Mouse (Mus musculus) intestine, embryonic 14.5 days (tissue): Measurements from ENCODE around the gene Ccdc137. TPM values are rescaled to one million over a fixed set of nuclear protein-coding genes. Genes with fewer than 3 reads are reported as not detected.

Experiments
- ATAC-seq: fragments of 200-750 bp; cut with Nextera tagmentation; replicated peaks from 2 replicates; pipeline ENCODE4 v1.8.0; 2017; ENCODE audit warnings: low read depth, moderate number of reproducible peaks, moderate TSS enrichment, moderate library complexity; ENCODE audit not compliant: low FRiP score, low TSS enrichment
- DNase-seq: peaks from one replicate; pipeline ENCODE4 v3.0.0-alpha.2; 2018; ENCODE audit warnings: low spot score
- H3K27ac ChIP-seq: fragments of 300-500 bp; sonication (generic); 2 replicates; pipeline ENCODE4 v1.5.1; 2014; ENCODE audit warnings: low read depth, mild to moderate bottlenecking, control low read depth
- H3K27me3 ChIP-seq: fragments of 300-500 bp; sonication (generic); replicated peaks from 2 replicates; pipeline ENCODE4 v1.6.1; 2014; ENCODE audit warnings: low read length, control low read depth; ENCODE audit not compliant: control insufficient read depth, insufficient read depth
- H3K36me3 ChIP-seq: fragments of 300-500 bp; sonication (generic); 2 replicates; pipeline ENCODE4 v1.6.1; 2014; ENCODE audit warnings: low read length, control low read depth; ENCODE audit not compliant: control insufficient read depth, insufficient read depth
- H3K4me1 ChIP-seq: fragments of 300-500 bp; sonication (generic); replicated peaks from 2 replicates; pipeline ENCODE4 v1.6.1; 2014; ENCODE audit warnings: low read length, control low read depth, mixed read lengths; ENCODE audit not compliant: control insufficient read depth, insufficient read depth
- H3K4me2 ChIP-seq: fragments of 300-500 bp; sonication (generic); 2 replicates; pipeline ENCODE4 v1.6.1; 2014; ENCODE audit warnings: low read length
- H3K4me3 ChIP-seq: fragments of 300-500 bp; sonication (generic); 2 replicates; pipeline ENCODE4 v1.5.1; 2014; ENCODE audit warnings: low read depth, low read length, control low read depth, mixed read lengths
- H3K9ac ChIP-seq: fragments of 300-500 bp; sonication (generic); 2 replicates; pipeline ENCODE4 v1.6.1; 2014; ENCODE audit warnings: mild to moderate bottlenecking, low read length
- H3K9me3 ChIP-seq: fragments of 300-500 bp; sonication (generic); 2 replicates; pipeline ENCODE4 v1.6.1; 2016; ENCODE audit warnings: low read length, control low read depth; ENCODE audit not compliant: control insufficient read depth
- WGBS: fragments of 180-500 bp; shearing (Covaris S2); extraction: QIAGEN DNeasy Blood & Tissue Kit; methylation state at CpG from one replicate; pipeline ENCODE4 v1.1.7; 2014; 5-methylcytosine and 5-hydroxymethylcytosine counted together
- polyA plus RNA-seq: library from polyadenylated mRNA; unstranded; fragments of >200 nt; fragmentation: Nextera tagmentation; extraction: Ambion mirVana; gene quantifications from 2 replicates; pipeline ENCODE4 v1.2.1, GENCODE M21; 2014

Ccdc137 gene
- polyA plus RNA-seq, 1 experiment from 2014 or later, result 31.2 TPM

- ATAC-seq, result no peak
- Histone ChIP-seq H3K4me1 (0 out of 2 replicates have a peak, but pooled peaks cover 3% of the 10 kb centered on the region), H3K27ac (no peak overlapping the region), H3K27me3 (no peaks in the 10 kb centered on the region), H3K4me3 (no peak overlapping the region), H3K9me3 (no peaks in the 10 kb centered on the region), H3K4me2 (no peak overlapping the region), H3K36me3 (peaks cover 34% of the 10 kb centered on the region), H3K9ac (no peak overlapping the region)
- WGBS, result 85% methylated on average over 5 of the region's 5 CpGs
- DNase-seq, result no peak
Measured at GRCm38 (mm10) chr11:120498891-120499290, 41.0 kb downstream of the Ccdc137 start.

GRCm38 (mm10) chr11:120499894-120500293, 42.0 kb downstream of the Ccdc137 start:
- H3K27ac ChIP-seq, result no peak overlapping the region
- no peak overlapping the region for H3K9ac ChIP-seq
- no peak overlapping the region for H3K4me3 ChIP-seq
- no peak for DNase-seq
- WGBS, result 80% methylated on average over 6 of the region's 6 CpGs
- no peaks in the 10 kb centered on the region for H3K27me3 ChIP-seq
- H3K36me3 ChIP-seq, result peaks cover 27% of the 10 kb centered on the region
- H3K9me3 ChIP-seq, result no peaks in the 10 kb centered on the region
- 0 out of 2 replicates have a peak, but pooled peaks cover 3% of the 10 kb centered on the region for H3K4me1 ChIP-seq
- H3K4me2 ChIP-seq, result no peak overlapping the region
- ATAC-seq, result peak; percentile 7; the same call in 1 of the 2 replicates

- Histone ChIP-seq H3K27ac (no peak overlapping the region), H3K27me3 (no peaks in the 10 kb centered on the region), H3K4me3 (no peak overlapping the region), H3K4me1 (0 out of 2 replicates have a peak, but pooled peaks cover 3% of the 10 kb centered on the region), H3K4me2 (no peak overlapping the region), H3K9me3 (no peaks in the 10 kb centered on the region), H3K36me3 (peaks cover 22% of the 10 kb centered on the region), H3K9ac (no peak overlapping the region)
- peak; percentile 65 for ATAC-seq
- WGBS, result 17% methylated on average over 3 of the region's 3 CpGs
- peak; percentile 74 for DNase-seq
Measured at GRCm38 (mm10) chr11:120500357-120500756, 42.4 kb downstream of the Ccdc137 start.

GRCm38 (mm10) chr11:120501018-120501417, 43.1 kb downstream of the Ccdc137 start:
- Histone ChIP-seq H3K27me3 (no peaks in the 10 kb centered on the region), H3K9ac (no peak overlapping the region), H3K27ac (no peak overlapping the region), H3K4me2 (no peak overlapping the region), H3K36me3 (peaks cover 18% of the 10 kb centered on the region), H3K4me1 (0 out of 2 replicates have a peak, but pooled peaks cover 3% of the 10 kb centered on the region), H3K4me3 (no peak overlapping the region), H3K9me3 (no peaks in the 10 kb centered on the region)
- 51% methylated on average over 6 of the region's 6 CpGs for WGBS
- ATAC-seq, result no peak
- no peak for DNase-seq

- H3K27ac ChIP-seq, result no peak overlapping the region
- no peaks in the 10 kb centered on the region for H3K27me3 ChIP-seq
- 84% methylated on average over 4 of the region's 4 CpGs for WGBS
- H3K9me3 ChIP-seq, result no peaks in the 10 kb centered on the region
- DNase-seq (no peak), ATAC-seq (no peak)
- H3K4me2 ChIP-seq, result no peak overlapping the region
- H3K4me3 ChIP-seq, result no peak overlapping the region
- peaks cover 16% of the 10 kb centered on the region for H3K36me3 ChIP-seq
- 0 out of 2 replicates have a peak, but pooled peaks cover 3% of the 10 kb centered on the region for H3K4me1 ChIP-seq
- no peak overlapping the region for H3K9ac ChIP-seq
Measured at GRCm38 (mm10) chr11:120501701-120502100, 43.8 kb downstream of the Ccdc137 start.

GRCm38 (mm10) chr11:120505661-120506060, 47.7 kb downstream of the Ccdc137 start:
- ATAC-seq (no peak), DNase-seq (no peak)
- WGBS, result 72% methylated on average over 3 of the region's 3 CpGs
- Histone ChIP-seq H3K27me3 (no peaks in the 10 kb centered on the region), H3K4me2 (no peak overlapping the region), H3K9me3 (no peaks in the 10 kb centered on the region), H3K4me3 (no peak overlapping the region), H3K36me3 (no peaks in the 10 kb centered on the region), H3K9ac (no peak overlapping the region), H3K4me1 (peaks cover 4% of the 10 kb centered on the region; the same call in 1 of the 2 replicates), H3K27ac (no peak overlapping the region)

GRCm38 (mm10) chr11:120506899-120507298, 49.0 kb downstream of the Ccdc137 start:
- H3K4me2 ChIP-seq, result no peak overlapping the region
- no peaks in the 10 kb centered on the region for H3K9me3 ChIP-seq
- 60% methylated on average over 4 of the region's 4 CpGs for WGBS
- ATAC-seq (no peak), DNase-seq (no peak)
- no peak overlapping the region for H3K4me3 ChIP-seq
- peaks cover 4% of the 10 kb centered on the region; the same call in 1 of the 2 replicates for H3K4me1 ChIP-seq
- H3K27ac ChIP-seq, result no peak overlapping the region
- H3K36me3 ChIP-seq, result no peaks in the 10 kb centered on the region
- no peak overlapping the region for H3K9ac ChIP-seq
- H3K27me3 ChIP-seq, result no peaks in the 10 kb centered on the region

GRCm38 (mm10) chr11:120507611-120508289, 49.8 kb downstream of the Ccdc137 start:
- no peak overlapping the region for H3K9ac ChIP-seq
- no peaks in the 10 kb centered on the region for H3K27me3 ChIP-seq
- H3K9me3 ChIP-seq, result no peaks in the 10 kb centered on the region
- H3K27ac ChIP-seq, result peak overlapping the region; percentile 33; the same call in 1 of the 2 replicates
- no peak overlapping the region for H3K4me2 ChIP-seq
- WGBS, result 49% methylated on average over 13 of the region's 13 CpGs
- H3K4me1 ChIP-seq, result peaks cover 4% of the 10 kb centered on the region; the same call in 1 of the 2 replicates
- H3K4me3 ChIP-seq, result no peak overlapping the region
- H3K36me3 ChIP-seq, result no peaks in the 10 kb centered on the region
- peak; percentile 56 for DNase-seq
- peak; percentile 38; the same call in 1 of the 2 replicates for ATAC-seq
